Mouse (Mus musculus) hindbrain, embryonic 15.5 days (tissue): Measurements from ENCODE around the gene Muc3. TPM values are rescaled to one million over a fixed set of nuclear protein-coding genes. Genes with fewer than 3 reads are reported as not detected.

Experiments used
- polyA plus RNA-seq: library from polyadenylated mRNA; unstranded; fragments of >200 nt; fragmentation: Nextera tagmentation; extraction: Ambion mirVana; gene quantifications from 2 replicates; pipeline ENCODE4 v1.2.1, GENCODE M21; 2015

Gene Muc3
- polyA plus RNA-seq, 1 experiment from 2014 or later: not detected

Other genes with a start within 250 kb of the Muc3 start
- 129 and 131 TPM in 2 replicates for gene Ift22, start 241.2 kb downstream of the Muc3 start, polyA plus RNA-seq
- gene Fis1, start 196.0 kb downstream of the Muc3 start, polyA plus RNA-seq: 360 and 375 TPM in 2 replicates
- 0.19 and 0.38 TPM in 2 replicates for gene Cldn15, start 182.7 kb downstream of the Muc3 start, polyA plus RNA-seq
- 37.7 and 39.1 TPM in 2 replicates for gene Plod3, start 162.3 kb downstream of the Muc3 start, polyA plus RNA-seq
- gene Znhit1, start 161.3 kb downstream of the Muc3 start, polyA plus RNA-seq: 134 and 145 TPM in 2 replicates
- gene Vgf, start 122.9 kb downstream of the Muc3 start, polyA plus RNA-seq: 15.2 and 15.4 TPM in 2 replicates
- gene Ap1s1, start 103.2 kb downstream of the Muc3 start, polyA plus RNA-seq: 237 and 239 TPM in 2 replicates
- gene Serpine1, start 77.1 kb downstream of the Muc3 start, polyA plus RNA-seq: 0.17 and 0.29 TPM in 2 replicates
- 3.4 and 4.5 TPM in 2 replicates for gene Trim56, start 33.1 kb downstream of the Muc3 start, polyA plus RNA-seq
- gene Muc3a, start 63.1 kb upstream of the Muc3 start, polyA plus RNA-seq: 0.40 and 0.51 TPM in 2 replicates
- gene Ache, start 138.2 kb upstream of the Muc3 start, polyA plus RNA-seq: 68.4 and 69.9 TPM in 2 replicates
- gene Ufsp1, start 145.3 kb upstream of the Muc3 start, polyA plus RNA-seq: 20.1 and 24.0 TPM in 2 replicates
- 100 and 103 TPM in 2 replicates for gene Srrt, start 158.4 kb upstream of the Muc3 start, polyA plus RNA-seq
- gene Trip6, start 165.1 kb upstream of the Muc3 start, polyA plus RNA-seq: 17.3 TPM in 2 replicates
- gene Slc12a9, start 184.3 kb upstream of the Muc3 start, polyA plus RNA-seq: 24.6 and 26.8 TPM in 2 replicates
- gene Ephb4, start 200.8 kb upstream of the Muc3 start, polyA plus RNA-seq: 8.2 and 8.4 TPM in 2 replicates